Mouse (Mus musculus): ENCODE measurements around the gene Elmo2. TPM values are rescaled to one million over a fixed set of nuclear protein-coding genes. Genes with fewer than 3 reads are reported as not detected.

Elmo2 gene
- polyA plus RNA-seq, 1 experiment = 16.3 TPM

DNA sequence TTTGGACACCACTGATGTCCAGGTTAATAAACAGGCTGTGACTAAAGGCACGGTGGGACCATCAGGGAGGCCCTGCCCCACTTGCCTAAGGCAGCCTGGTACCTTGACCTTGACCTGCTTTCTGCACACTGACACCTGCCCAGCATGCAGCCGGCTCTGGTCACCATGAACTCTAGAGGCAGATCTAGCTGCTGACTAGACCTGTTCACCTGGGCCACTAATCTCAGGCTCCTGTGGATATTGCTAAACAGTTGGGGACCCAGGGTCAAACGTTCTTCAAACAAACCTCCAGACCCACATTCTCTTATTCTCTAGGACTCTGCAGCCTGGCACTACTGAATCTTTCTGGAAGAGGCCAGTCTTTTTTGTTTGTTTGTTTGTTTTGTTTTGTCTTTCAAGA, 41.2 kb downstream of the Elmo2 start:
- peaks cover 3% of the 10 kb centered on the region for H3K27me3 ChIP-seq (replicated peaks)
- TF ChIP-seq FLI1 (IDR thresholded peaks at IDR 0.05; ENCODE audit: low read length) = no peak
- peaks cover 53% of the 10 kb centered on the region for H3K36me3 ChIP-seq (replicated peaks; ENCODE audit: low read length)
- no peaks in the 10 kb centered on the region for H3K9me3 ChIP-seq
- H3K4me3 ChIP-seq (replicated peaks) = no peak overlapping the region
- peaks cover 47% of the 10 kb centered on the region for H3K4me1 ChIP-seq

DNA sequence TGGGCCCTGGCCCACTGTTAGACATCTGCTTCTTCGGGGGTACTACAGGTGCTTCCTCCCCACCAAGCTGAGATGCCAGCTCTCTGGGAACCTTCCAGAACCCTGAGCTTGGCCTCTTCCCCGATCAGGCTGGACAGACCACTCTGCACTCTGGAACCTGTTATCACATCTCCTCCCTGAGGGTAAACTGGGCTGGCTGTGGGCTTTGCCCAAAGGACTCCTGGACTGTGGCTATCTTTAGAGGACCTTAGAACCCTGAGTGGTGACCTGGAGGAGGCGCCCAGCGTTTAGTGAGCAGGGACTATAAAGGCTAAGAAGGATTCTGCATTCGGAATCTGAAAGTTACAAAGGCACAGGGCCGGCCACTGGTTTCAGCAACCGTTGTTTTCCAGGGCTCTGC, 41.9 kb downstream of the Elmo2 start:
- H3K36me3 ChIP-seq (replicated peaks; ENCODE audit: low read length) = peaks cover 53% of the 10 kb centered on the region
- peaks cover 3% of the 10 kb centered on the region for H3K27me3 ChIP-seq (replicated peaks)
- no peaks in the 10 kb centered on the region for H3K9me3 ChIP-seq
- TF ChIP-seq FLI1 (IDR thresholded peaks at IDR 0.05; ENCODE audit: low read length) = no peak
- no peak for TF ChIP-seq GATA1 (IDR thresholded peaks at IDR 0.05; ENCODE audit: borderline replicate concordance, low read length)
- no peak overlapping the region for H3K4me3 ChIP-seq (replicated peaks)
- H3K4me1 ChIP-seq = peaks cover 45% of the 10 kb centered on the region

DNA sequence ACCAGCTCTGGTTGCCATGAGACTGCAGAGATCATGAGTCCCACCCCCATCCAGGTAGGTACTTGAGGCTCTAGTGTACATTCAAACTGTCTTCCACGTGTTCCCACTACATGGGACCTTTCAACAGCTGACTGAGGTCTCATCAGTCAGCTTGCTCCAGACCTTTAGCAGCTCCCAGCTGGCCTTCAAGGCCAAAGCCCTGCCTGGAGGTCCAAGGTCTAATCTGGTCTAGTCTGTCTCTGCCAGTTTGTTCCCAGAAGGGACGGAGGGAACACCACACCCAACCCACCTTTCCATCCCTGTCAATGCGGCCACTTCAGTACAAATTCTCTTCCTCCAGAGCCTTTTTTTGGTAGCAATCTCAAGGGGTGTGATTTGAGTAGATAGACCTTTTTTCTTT, 42.6 kb downstream of the Elmo2 start:
- Histone ChIP-seq H3K36me3 (replicated peaks; ENCODE audit: low read length) (peaks cover 55% of the 10 kb centered on the region), H3K9me3 (no peaks in the 10 kb centered on the region)
- TF ChIP-seq GATA1 (IDR thresholded peaks at IDR 0.05; ENCODE audit: borderline replicate concordance, low read length) (no peak), FLI1 (IDR thresholded peaks at IDR 0.05; ENCODE audit: low read length) (no peak)

DNA sequence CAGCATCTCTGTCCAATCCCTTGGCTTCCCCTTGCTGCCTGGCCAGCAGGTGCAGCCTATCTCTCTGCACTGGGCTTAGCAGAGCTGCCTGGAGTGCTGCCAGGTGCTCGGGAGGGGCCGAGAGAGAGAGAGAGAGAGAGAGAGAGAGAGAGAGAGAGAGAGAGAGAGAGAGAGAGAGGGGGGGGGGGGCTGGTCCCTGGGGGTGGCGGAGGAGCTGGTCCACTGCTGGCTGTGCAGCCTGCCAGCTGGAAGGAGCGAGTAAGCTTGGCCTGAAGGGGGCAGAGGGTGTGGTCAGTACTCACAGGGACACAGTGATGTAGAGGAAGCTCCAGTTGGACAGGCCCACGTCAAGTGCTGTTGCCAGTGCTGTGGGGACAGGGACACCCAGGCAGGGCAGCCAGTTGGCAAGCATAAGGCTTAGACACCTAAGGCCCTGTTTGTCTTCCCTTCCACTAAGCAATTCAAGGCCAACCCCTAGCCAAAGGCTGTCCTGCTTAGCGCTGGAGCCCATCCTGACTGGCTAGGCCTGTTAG, 44.4 kb downstream of the Elmo2 start:
- peaks cover 73% of the 10 kb centered on the region for H3K36me3 ChIP-seq (replicated peaks; ENCODE audit: low read length)

More for the DNA sequence above, 42.6 kb downstream of the Elmo2 start:
- Histone ChIP-seq H3K4me1 (peaks cover 40% of the 10 kb centered on the region), H3K4me3 (replicated peaks) (no peak overlapping the region), H3K27me3 (replicated peaks) (peaks cover 3% of the 10 kb centered on the region)

DNA sequence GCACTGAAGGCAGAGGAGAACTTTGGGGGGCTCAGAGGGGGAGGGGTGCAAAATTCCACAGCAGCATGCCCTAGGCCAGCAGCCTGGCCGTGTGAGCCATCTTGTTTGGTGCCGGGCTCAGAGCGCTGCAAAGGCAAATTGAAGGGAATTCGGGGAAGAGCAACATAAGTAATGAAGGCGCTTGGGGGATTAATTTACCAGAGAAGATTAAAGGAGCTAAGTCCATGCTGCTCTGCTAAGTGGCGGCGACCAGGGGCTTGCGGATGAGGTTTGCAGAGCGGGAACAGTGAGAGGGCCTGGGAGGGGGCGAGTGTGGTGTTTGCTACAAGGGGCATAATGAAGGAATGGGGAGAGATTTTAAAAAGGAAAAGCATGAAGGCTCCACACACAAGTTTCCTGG, 46.9 kb downstream of the Elmo2 start:
- Histone ChIP-seq H3K9me3 (no peaks in the 10 kb centered on the region), H3K4me1 (peaks cover 3% of the 10 kb centered on the region; the same call in 1 of the 2 replicates), H3K27me3 (replicated peaks) (peaks cover 7% of the 10 kb centered on the region), H3K36me3 (replicated peaks; ENCODE audit: low read length) (peaks cover 81% of the 10 kb centered on the region), H3K4me3 (replicated peaks) (no peak overlapping the region)
- TF ChIP-seq GATA1 (IDR thresholded peaks at IDR 0.05; ENCODE audit: borderline replicate concordance, low read length) (no peak), FLI1 (IDR thresholded peaks at IDR 0.05; ENCODE audit: low read length) (no peak)

More for the DNA sequence above, 44.4 kb downstream of the Elmo2 start:
- H3K27me3 ChIP-seq (replicated peaks) = peaks cover 3% of the 10 kb centered on the region
- TF ChIP-seq GATA1 (IDR thresholded peaks at IDR 0.05; ENCODE audit: borderline replicate concordance, low read length) (no peak), FLI1 (IDR thresholded peaks at IDR 0.05; ENCODE audit: low read length) (no peak)
- H3K9me3 ChIP-seq = no peaks in the 10 kb centered on the region
- peaks cover 22% of the 10 kb centered on the region for H3K4me1 ChIP-seq
- H3K4me3 ChIP-seq (replicated peaks) = no peak overlapping the region

DNA sequence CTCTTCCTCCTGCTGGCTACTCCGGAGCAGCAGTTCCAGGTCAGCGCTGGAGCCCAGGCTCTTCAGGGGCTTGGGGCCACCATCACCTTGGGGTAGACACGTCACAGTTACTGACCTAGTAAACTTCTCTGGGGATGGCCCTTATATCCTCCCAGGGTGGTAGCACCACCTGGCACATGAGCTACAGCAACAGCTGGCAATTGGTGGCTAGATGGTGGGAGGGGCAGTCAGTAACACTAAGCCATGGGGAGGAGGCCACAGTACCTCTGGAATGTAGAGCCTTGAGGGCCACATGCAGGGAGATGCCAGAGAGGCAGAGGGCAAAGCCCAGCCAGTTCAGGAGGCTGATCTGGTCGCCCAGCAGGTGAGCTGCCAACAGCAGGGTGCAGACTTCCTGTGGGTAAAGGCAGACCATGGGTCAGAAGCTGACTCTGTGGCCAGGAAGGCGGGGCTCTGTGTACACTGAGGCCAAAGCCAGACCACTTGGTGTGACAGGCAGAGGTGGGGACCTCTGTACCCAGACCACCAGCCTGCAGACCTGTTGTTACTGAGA, 49.0 kb downstream of the Elmo2 start:
- TF ChIP-seq FLI1 (IDR thresholded peaks at IDR 0.05; ENCODE audit: low read length) (no peak), GATA1 (IDR thresholded peaks at IDR 0.05; ENCODE audit: borderline replicate concordance, low read length) (no peak)

DNA sequence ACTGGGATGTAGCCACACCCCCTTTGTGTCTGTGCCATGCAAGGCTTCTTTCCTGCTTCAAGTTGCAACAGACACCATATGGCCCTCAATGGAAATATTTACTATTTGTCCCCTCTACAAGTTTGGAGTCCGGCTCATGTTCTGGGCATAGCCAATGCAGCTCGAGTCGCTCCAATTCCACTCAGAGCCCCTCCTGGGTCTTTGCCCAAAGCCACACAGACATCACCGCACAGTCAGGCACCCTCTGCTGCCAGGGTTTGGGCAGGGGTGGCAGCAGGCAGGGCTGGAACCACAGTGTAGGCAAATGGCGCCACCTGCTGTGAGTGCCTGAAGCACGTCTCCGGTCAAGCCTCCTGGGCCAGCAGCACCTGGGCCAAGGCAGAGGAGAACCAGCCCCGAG, 50.5 kb downstream of the Elmo2 start:
- H3K9me3 ChIP-seq = no peaks in the 10 kb centered on the region
- TF ChIP-seq GATA1 (IDR thresholded peaks at IDR 0.05; ENCODE audit: borderline replicate concordance, low read length) (no peak), FLI1 (IDR thresholded peaks at IDR 0.05; ENCODE audit: low read length) (no peak)
- peaks cover 31% of the 10 kb centered on the region for H3K27me3 ChIP-seq (replicated peaks)
- H3K4me1 ChIP-seq = peaks cover 13% of the 10 kb centered on the region
- no peak overlapping the region for H3K4me3 ChIP-seq (replicated peaks)
- peaks cover 49% of the 10 kb centered on the region for H3K36me3 ChIP-seq (replicated peaks; ENCODE audit: low read length)

More for the DNA sequence above, 49.0 kb downstream of the Elmo2 start:
- peaks cover 11% of the 10 kb centered on the region for H3K4me1 ChIP-seq
- no peaks in the 10 kb centered on the region for H3K9me3 ChIP-seq
- H3K27me3 ChIP-seq (replicated peaks) = peaks cover 17% of the 10 kb centered on the region
- peaks cover 62% of the 10 kb centered on the region for H3K36me3 ChIP-seq (replicated peaks; ENCODE audit: low read length)
- no peak overlapping the region for H3K4me3 ChIP-seq (replicated peaks)

DNA sequence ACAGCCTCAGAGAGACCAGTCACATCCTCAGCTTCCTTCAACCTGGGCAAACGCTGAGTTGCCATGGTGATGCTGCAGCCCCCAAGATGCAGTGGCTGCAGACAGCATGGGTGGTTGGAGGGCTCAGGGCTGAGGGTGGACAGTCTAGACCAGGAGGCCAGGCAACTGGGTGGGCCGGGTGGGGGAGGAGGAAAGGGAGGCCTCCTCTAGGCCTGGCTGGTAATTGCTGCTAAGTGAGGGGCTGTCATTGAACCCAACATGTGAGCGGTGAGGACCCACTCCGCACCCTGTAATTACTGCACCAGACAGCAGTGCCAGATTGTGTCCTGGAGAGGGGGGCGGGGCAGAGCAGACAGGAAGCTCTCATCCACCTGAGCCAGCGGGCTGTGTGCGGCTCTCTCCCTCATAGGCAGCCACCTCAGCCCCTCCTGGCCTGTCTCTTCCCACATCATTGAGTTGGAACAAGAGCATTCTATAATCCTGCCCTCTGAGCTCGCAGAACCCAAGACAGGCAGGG, 51.1 kb downstream of the Elmo2 start:
- H3K36me3 ChIP-seq (replicated peaks; ENCODE audit: low read length) = peaks cover 43% of the 10 kb centered on the region
- TF ChIP-seq FLI1 (IDR thresholded peaks at IDR 0.05; ENCODE audit: low read length) (no peak), GATA1 (IDR thresholded peaks at IDR 0.05; ENCODE audit: borderline replicate concordance, low read length) (no peak)
- H3K4me1 ChIP-seq = peaks cover 14% of the 10 kb centered on the region
- no peak overlapping the region for H3K4me3 ChIP-seq (replicated peaks)
- H3K27me3 ChIP-seq (replicated peaks) = peaks cover 33% of the 10 kb centered on the region
- H3K9me3 ChIP-seq = no peaks in the 10 kb centered on the region

DNA sequence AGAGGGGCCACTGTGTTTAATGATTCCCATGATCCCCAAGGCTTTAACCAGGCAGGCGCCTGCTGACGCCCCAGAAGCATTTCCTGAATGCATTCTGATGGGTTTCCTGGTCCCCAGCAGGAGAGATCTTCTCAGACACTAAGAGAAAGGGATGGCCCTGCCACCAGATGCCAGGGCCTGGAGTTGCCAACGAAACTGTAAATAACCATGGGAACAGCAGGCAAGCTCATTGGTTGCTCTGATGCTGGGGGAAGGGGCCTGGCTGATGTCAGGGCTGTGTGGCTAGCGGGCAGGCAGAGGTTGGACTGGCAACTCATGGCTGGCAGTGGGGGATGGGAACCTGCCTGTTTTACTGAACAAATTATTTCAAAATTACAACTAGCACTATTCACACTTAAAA, 52.7 kb downstream of the Elmo2 start:
- H3K36me3 ChIP-seq (replicated peaks; ENCODE audit: low read length) = peaks cover 27% of the 10 kb centered on the region
- H3K27me3 ChIP-seq (replicated peaks) = peaks cover 41% of the 10 kb centered on the region
- H3K9me3 ChIP-seq = no peaks in the 10 kb centered on the region
- no peak for TF ChIP-seq GATA1 (IDR thresholded peaks at IDR 0.05; ENCODE audit: borderline replicate concordance, low read length)
- no peak for TF ChIP-seq FLI1 (IDR thresholded peaks at IDR 0.05; ENCODE audit: low read length)
- peaks cover 14% of the 10 kb centered on the region for H3K4me1 ChIP-seq
- H3K4me3 ChIP-seq (replicated peaks) = no peak overlapping the region

DNA sequence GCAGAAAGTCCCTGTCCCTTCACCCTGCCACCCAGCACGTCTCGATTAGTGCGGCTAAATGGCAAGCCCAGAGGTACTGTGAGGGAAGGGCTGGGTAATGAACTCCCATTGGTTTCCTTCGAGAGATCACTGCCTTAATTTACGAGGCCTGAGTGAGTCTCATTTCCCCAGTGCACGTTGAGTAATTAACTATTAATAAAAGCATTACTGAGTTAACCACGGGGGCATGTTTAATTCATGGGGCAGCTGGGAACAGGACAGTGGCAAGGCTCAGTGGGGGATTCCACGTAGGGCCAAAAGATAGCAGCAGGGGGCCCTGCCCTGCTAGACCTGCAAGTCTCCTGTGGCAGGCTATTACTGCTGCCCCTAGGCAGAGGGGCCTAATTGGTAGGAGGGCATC, 55.0 kb downstream of the Elmo2 start:
- peaks cover 4% of the 10 kb centered on the region for H3K36me3 ChIP-seq (replicated peaks; ENCODE audit: low read length)
- TF ChIP-seq GATA1 (IDR thresholded peaks at IDR 0.05; ENCODE audit: borderline replicate concordance, low read length) (no peak), FLI1 (IDR thresholded peaks at IDR 0.05; ENCODE audit: low read length) (no peak)
- H3K27me3 ChIP-seq (replicated peaks) = peaks cover 59% of the 10 kb centered on the region
- H3K4me1 ChIP-seq = peaks cover 14% of the 10 kb centered on the region
- H3K9me3 ChIP-seq = no peaks in the 10 kb centered on the region
- peak overlapping the region; percentile 0 for H3K4me3 ChIP-seq (replicated peaks)
